Mouse (Mus musculus): ENCODE data around the gene Aurkb. TPM values are rescaled to one million over a fixed set of nuclear protein-coding genes. Genes with fewer than 3 reads are reported as not detected.

The Aurkb gene
- total RNA-seq, 1 experiment = 71.7 TPM

- TF ChIP-seq MAFK (IDR thresholded peaks at IDR 0.05; ENCODE audit: insufficient read depth, low read depth, low read length) (no peak), ZNF384 (IDR thresholded peaks at IDR 0.05; ENCODE audit: low read depth, low read length) (no peak), CHD2 (IDR thresholded peaks at IDR 0.05; ENCODE audit: low read depth, low read length) (no peak), ZC3H11A (IDR thresholded peaks at IDR 0.05; ENCODE audit: borderline replicate concordance, low read depth, low read length) (no peak)
- no peak for DNase-seq (ENCODE audit: low read depth, low spot score)
- Histone ChIP-seq H3K27ac (ENCODE audit: insufficient read depth, low read depth, low read length, poor library complexity, severe bottlenecking) (no peak overlapping the region), H3K4me1 (ENCODE audit: control insufficient read depth in 2 of 2, insufficient read depth in 2 of 2, low read length in 2 of 2, poor library complexity in 1 of 2) (peaks cover 0 to 13% of the 10 kb centered on the region in 2 experiments; a peak in 2 of 4 replicates), H3K4me3 (ENCODE audit: insufficient read depth in 1 of 2, low read depth in 1 of 2, low read length in 2 of 2, poor library complexity in 1 of 2, severe bottlenecking in 1 of 2) (no peak overlapping the region), H3K9ac (ENCODE audit: insufficient read depth, low read depth, low read length, poor library complexity, severe bottlenecking) (no peak overlapping the region), H3K36me3 (ENCODE audit: control insufficient read depth, insufficient read depth, low read length, poor library complexity, severe bottlenecking) (no peaks in the 10 kb centered on the region), H3K9me3 (ENCODE audit: control insufficient read depth, insufficient read depth, low read depth, low read length) (no peaks in the 10 kb centered on the region)
- in situ Hi-C loops (cut with MboI; ENCODE audit: low sequenced_read_pairs in 2 of 2, unreplicated experiment in 2 of 2) = no loop called here
These were observed 29.3 kb downstream of the Aurkb start for GRCm38 (mm10) chr11:69074776-69075069.

- Histone ChIP-seq H3K4me1 (ENCODE audit: control insufficient read depth in 2 of 2, insufficient read depth in 2 of 2, low read length in 2 of 2, poor library complexity in 1 of 2) (peaks cover 0 to 15% of the 10 kb centered on the region in 2 experiments; a peak in 2 of 4 replicates), H3K9me3 (ENCODE audit: control insufficient read depth, insufficient read depth, low read depth, low read length) (no peaks in the 10 kb centered on the region), H3K4me3 (ENCODE audit: insufficient read depth in 1 of 2, low read depth in 1 of 2, low read length in 2 of 2, poor library complexity in 1 of 2, severe bottlenecking in 1 of 2) (no peak overlapping the region), H3K27ac (ENCODE audit: insufficient read depth, low read depth, low read length, poor library complexity, severe bottlenecking) (no peak overlapping the region), H3K9ac (ENCODE audit: insufficient read depth, low read depth, low read length, poor library complexity, severe bottlenecking) (no peak overlapping the region), H3K36me3 (ENCODE audit: control insufficient read depth, insufficient read depth, low read length, poor library complexity, severe bottlenecking) (no peaks in the 10 kb centered on the region)
- peak; percentile 78 for DNase-seq (ENCODE audit: low read depth, low spot score)
- in situ Hi-C loops (cut with MboI; ENCODE audit: low sequenced_read_pairs in 2 of 2, unreplicated experiment in 2 of 2) = no loop called here
- TF ChIP-seq HCFC1 (IDR thresholded peaks at IDR 0.05; ENCODE audit: borderline replicate concordance, insufficient read depth, low read length) = no peak
- TF ChIP-seq MAFK (IDR thresholded peaks at IDR 0.05; ENCODE audit: insufficient read depth, low read depth, low read length) = no peak
- no peak for TF ChIP-seq ZC3H11A (IDR thresholded peaks at IDR 0.05; ENCODE audit: borderline replicate concordance, low read depth, low read length)
- TF ChIP-seq ZNF384 (IDR thresholded peaks at IDR 0.05; ENCODE audit: low read depth, low read length) = no peak
- no peak for TF ChIP-seq CHD2 (IDR thresholded peaks at IDR 0.05; ENCODE audit: low read depth, low read length)
These were observed 30.5 kb downstream of the Aurkb start for GRCm38 (mm10) chr11:69075764-69076479.

- Histone ChIP-seq H3K36me3 (ENCODE audit: control insufficient read depth, insufficient read depth, low read length, poor library complexity, severe bottlenecking) (no peaks in the 10 kb centered on the region), H3K27ac (ENCODE audit: insufficient read depth, low read depth, low read length, poor library complexity, severe bottlenecking) (no peak overlapping the region), H3K4me3 (ENCODE audit: insufficient read depth in 1 of 2, low read depth in 1 of 2, low read length in 2 of 2, poor library complexity in 1 of 2, severe bottlenecking in 1 of 2) (no peak overlapping the region), H3K4me1 (ENCODE audit: control insufficient read depth in 2 of 2, insufficient read depth in 2 of 2, low read length in 2 of 2, poor library complexity in 1 of 2) (peaks cover 0 to 15% of the 10 kb centered on the region in 2 experiments; a peak in 2 of 4 replicates), H3K9me3 (ENCODE audit: control insufficient read depth, insufficient read depth, low read depth, low read length) (no peaks in the 10 kb centered on the region), H3K9ac (ENCODE audit: insufficient read depth, low read depth, low read length, poor library complexity, severe bottlenecking) (no peak overlapping the region)
- no peak for TF ChIP-seq HCFC1 (IDR thresholded peaks at IDR 0.05; ENCODE audit: borderline replicate concordance, insufficient read depth, low read length)
- no peak for TF ChIP-seq ZC3H11A (IDR thresholded peaks at IDR 0.05; ENCODE audit: borderline replicate concordance, low read depth, low read length)
- TF ChIP-seq ZNF384 (IDR thresholded peaks at IDR 0.05; ENCODE audit: low read depth, low read length) = no peak
- TF ChIP-seq CHD2 (IDR thresholded peaks at IDR 0.05; ENCODE audit: low read depth, low read length) = no peak
- no peak for TF ChIP-seq MAFK (IDR thresholded peaks at IDR 0.05; ENCODE audit: insufficient read depth, low read depth, low read length)
- in situ Hi-C loops (cut with MboI; ENCODE audit: low sequenced_read_pairs in 2 of 2, unreplicated experiment in 2 of 2) = no loop called here
- DNase-seq (ENCODE audit: low read depth, low spot score) = no peak
These were observed 31.1 kb downstream of the Aurkb start for GRCm38 (mm10) chr11:69076572-69076971.

GRCm38 (mm10) chr11:69077316-69077715 is 31.9 kb downstream of the Aurkb start:
- Histone ChIP-seq H3K4me3 (ENCODE audit: insufficient read depth in 1 of 2, low read depth in 1 of 2, low read length in 2 of 2, poor library complexity in 1 of 2, severe bottlenecking in 1 of 2) (no peak overlapping the region), H3K27ac (ENCODE audit: insufficient read depth, low read depth, low read length, poor library complexity, severe bottlenecking) (no peak overlapping the region), H3K36me3 (ENCODE audit: control insufficient read depth, insufficient read depth, low read length, poor library complexity, severe bottlenecking) (no peaks in the 10 kb centered on the region), H3K9ac (ENCODE audit: insufficient read depth, low read depth, low read length, poor library complexity, severe bottlenecking) (no peak overlapping the region), H3K4me1 (ENCODE audit: control insufficient read depth in 2 of 2, insufficient read depth in 2 of 2, low read length in 2 of 2, poor library complexity in 1 of 2) (peaks cover 0 to 14% of the 10 kb centered on the region in 2 experiments; a peak in 2 of 4 replicates), H3K9me3 (ENCODE audit: control insufficient read depth, insufficient read depth, low read depth, low read length) (no peaks in the 10 kb centered on the region)
- in situ Hi-C loops (cut with MboI; ENCODE audit: low sequenced_read_pairs in 2 of 2, unreplicated experiment in 2 of 2) = no loop called here
- DNase-seq (ENCODE audit: low read depth, low spot score) = no peak
- no peak for TF ChIP-seq CHD2 (IDR thresholded peaks at IDR 0.05; ENCODE audit: low read depth, low read length)
- no peak for TF ChIP-seq MAFK (IDR thresholded peaks at IDR 0.05; ENCODE audit: insufficient read depth, low read depth, low read length)
- TF ChIP-seq ZC3H11A (IDR thresholded peaks at IDR 0.05; ENCODE audit: borderline replicate concordance, low read depth, low read length) = no peak
- no peak for TF ChIP-seq ZNF384 (IDR thresholded peaks at IDR 0.05; ENCODE audit: low read depth, low read length)
- TF ChIP-seq HCFC1 (IDR thresholded peaks at IDR 0.05; ENCODE audit: borderline replicate concordance, insufficient read depth, low read length) = no peak
